Mouse (Mus musculus) lung, embryonic 14.5 days (tissue): ENCODE measurements around the gene Foxg1. TPM values are rescaled to one million over a fixed set of nuclear protein-coding genes. Genes with fewer than 3 reads are reported as not detected.

Source experiments
- ATAC-seq: fragments of 200-750 bp; cut with Nextera tagmentation; 2 replicates; pipeline ENCODE4 v1.8.0; 2017; ENCODE audit warnings: mild to moderate bottlenecking, moderate TSS enrichment, moderate library complexity; ENCODE audit not compliant: insufficient read depth
- DNase-seq: peaks from one replicate; pipeline ENCODE4 v3.0.0-alpha.2; 2015
- H3K27ac ChIP-seq: fragments of 300-500 bp; sonication (generic); 2 replicates; pipeline ENCODE4 v1.5.1; 2014; ENCODE audit warnings: low read depth, mild to moderate bottlenecking, moderate library complexity
- H3K27me3 ChIP-seq: fragments of 300-500 bp; sonication (generic); 2 replicates; pipeline ENCODE4 v1.6.1; 2014; ENCODE audit warnings: low read length, control low read depth; ENCODE audit not compliant: insufficient read depth
- H3K36me3 ChIP-seq: fragments of 300-500 bp; sonication (generic); 2 replicates; pipeline ENCODE4 v1.6.1; 2014; ENCODE audit warnings: control low read depth; ENCODE audit not compliant: insufficient read depth
- H3K4me1 ChIP-seq: fragments of 300-500 bp; sonication (generic); 2 replicates; pipeline ENCODE4 v1.6.1; 2014; ENCODE audit warnings: antibody characterized with exemption, control low read depth; ENCODE audit not compliant: insufficient read depth
- H3K4me2 ChIP-seq: fragments of 300-500 bp; sonication (generic); 2 replicates; pipeline ENCODE4 v1.6.1; 2014; ENCODE audit warnings: mild to moderate bottlenecking
- H3K4me3 ChIP-seq: fragments of 300-500 bp; sonication (generic); 2 replicates; pipeline ENCODE4 v1.5.1; 2014; ENCODE audit warnings: low read depth, low read length
- H3K9ac ChIP-seq: fragments of 300-500 bp; sonication (generic); 2 replicates; pipeline ENCODE4 v1.6.1; 2014
- H3K9me3 ChIP-seq: fragments of 300-500 bp; sonication (generic); 2 replicates; pipeline ENCODE4 v1.6.1; 2016; ENCODE audit warnings: low read depth, low read length, control low read depth
- CTCF ChIP-seq: IDR thresholded peaks from 2 replicates; pipeline ENCODE4 v1.5.1; 2016; ENCODE audit warnings: antibody characterized with exemption, low read depth
- WGBS: fragments of 180-500 bp; shearing (Covaris S2); extraction: QIAGEN DNeasy Blood & Tissue Kit; methylation state at CpG from one replicate; pipeline ENCODE4 v1.1.7; 2014; 5-methylcytosine and 5-hydroxymethylcytosine counted together
- polyA plus RNA-seq: library from polyadenylated mRNA; unstranded; fragments of >200 nt; fragmentation: Nextera tagmentation; extraction: Ambion mirVana; gene quantifications from 2 replicates; pipeline ENCODE4 v1.2.1, GENCODE M21; 2014

Gene Foxg1
- polyA plus RNA-seq, result 0.09 TPM in 1 of 2 replicates, not detected in the other

- Histone ChIP-seq H3K27ac (no peak within 1 kb of the TSS), H3K36me3 (no peaks in the 10 kb centered on the region), H3K27me3 (peaks cover 92% of the 10 kb centered on the region), H3K9ac (no peak within 1 kb of the TSS), H3K4me1 (peaks cover 4% of the 10 kb centered on the region; the same call in 1 of the 2 replicates), H3K4me3 (peak within 1 kb of the TSS; percentile 38), H3K4me2 (peak within 1 kb of the TSS; percentile 58), H3K9me3 (no peaks in the 10 kb centered on the region)
- WGBS, result under 1% methylated on average over 56 of the region's 61 CpGs
- peak; percentile 64 for ATAC-seq
- TF ChIP-seq CTCF, result no peak
- DNase-seq, result peak; percentile 18
Observed at GRCm38 (mm10) chr12:49382565-49383520, at the start of gene Foxg1. Gene Foxg1 (plus strand): TSS chr12:49382660.

- H3K4me3 ChIP-seq, result no peak overlapping the region
- no peaks in the 10 kb centered on the region for H3K4me1 ChIP-seq
- H3K27ac ChIP-seq, result no peak overlapping the region
- ATAC-seq (no peak), DNase-seq (no peak)
- H3K27me3 ChIP-seq, result no peaks in the 10 kb centered on the region
- 86% methylated on average over 10 of the region's 10 CpGs for WGBS
- H3K9ac ChIP-seq, result no peak overlapping the region
- no peak overlapping the region for H3K4me2 ChIP-seq
- TF ChIP-seq CTCF, result no peak
- no peaks in the 10 kb centered on the region for H3K9me3 ChIP-seq
- no peaks in the 10 kb centered on the region for H3K36me3 ChIP-seq
Observed at GRCm38 (mm10) chr12:49349697-49350096, 32.8 kb upstream of the Foxg1 start.

- peak; percentile 46 for DNase-seq
- H3K9ac ChIP-seq, result no peak overlapping the region
- no peaks in the 10 kb centered on the region for H3K4me1 ChIP-seq
- H3K27ac ChIP-seq, result no peak overlapping the region
- no peak overlapping the region for H3K4me3 ChIP-seq
- H3K4me2 ChIP-seq, result no peak overlapping the region
- 64% methylated on average over 1 of the region's 1 CpGs for WGBS
- no peaks in the 10 kb centered on the region for H3K9me3 ChIP-seq
- TF ChIP-seq CTCF, result peak; percentile 58
- peaks cover 31% of the 10 kb centered on the region for H3K27me3 ChIP-seq
- H3K36me3 ChIP-seq, result no peaks in the 10 kb centered on the region
- ATAC-seq, result no peak
Observed at GRCm38 (mm10) chr12:49368931-49369330, 13.5 kb upstream of the Foxg1 start.

GRCm38 (mm10) chr12:49372170-49372569, 10.3 kb upstream of the Foxg1 start:
- Histone ChIP-seq H3K9ac (no peak overlapping the region), H3K4me2 (no peak overlapping the region), H3K4me1 (no peaks in the 10 kb centered on the region), H3K36me3 (no peaks in the 10 kb centered on the region), H3K27ac (no peak overlapping the region), H3K4me3 (no peak overlapping the region), H3K9me3 (no peaks in the 10 kb centered on the region), H3K27me3 (peaks cover 64% of the 10 kb centered on the region)
- ATAC-seq, result no peak
- peak; percentile 47 for TF ChIP-seq CTCF
- peak; percentile 80 for DNase-seq

- Histone ChIP-seq H3K4me3 (no peak overlapping the region), H3K4me1 (no peaks in the 10 kb centered on the region), H3K27me3 (peaks cover 74% of the 10 kb centered on the region), H3K4me2 (no peak overlapping the region), H3K9ac (no peak overlapping the region), H3K36me3 (no peaks in the 10 kb centered on the region), H3K27ac (no peak overlapping the region), H3K9me3 (no peaks in the 10 kb centered on the region)
- 17% methylated on average over 5 of the region's 5 CpGs for whole genome bisulfite sequencing
- no peak for TF ChIP-seq CTCF
- no peak for ATAC-seq
- DNase-seq, result no peak
Observed at GRCm38 (mm10) chr12:49373176-49373575, 9.3 kb upstream of the Foxg1 start.

- Histone ChIP-seq H3K27ac (no peak overlapping the region), H3K4me3 (peak overlapping the region; percentile 20; the same call in 1 of the 2 replicates), H3K4me2 (peak overlapping the region; percentile 47), H3K9ac (no peak overlapping the region), H3K36me3 (no peaks in the 10 kb centered on the region), H3K4me1 (no peaks in the 10 kb centered on the region), H3K9me3 (no peaks in the 10 kb centered on the region), H3K27me3 (peaks cover 82% of the 10 kb centered on the region)
- 2% methylated on average over 24 of the region's 24 CpGs for WGBS
- DNase-seq (peak; percentile 19), ATAC-seq (no peak)
- TF ChIP-seq CTCF, result no peak
Observed at GRCm38 (mm10) chr12:49373821-49374605, 8.4 kb upstream of the Foxg1 start.

GRCm38 (mm10) chr12:49374606-49374995, 7.9 kb upstream of the Foxg1 start:
- Histone ChIP-seq H3K4me1 (no peaks in the 10 kb centered on the region), H3K4me2 (peak overlapping the region; percentile 47), H3K27ac (no peak overlapping the region), H3K4me3 (peak overlapping the region; percentile 20; the same call in 1 of the 2 replicates), H3K9ac (no peak overlapping the region), H3K36me3 (no peaks in the 10 kb centered on the region), H3K9me3 (no peaks in the 10 kb centered on the region), H3K27me3 (peaks cover 88% of the 10 kb centered on the region)
- DNase-seq, result peak; percentile 71
- no peak for ATAC-seq
- TF ChIP-seq CTCF, result peak; percentile 65
- under 1% methylated on average over 14 of the region's 14 CpGs for WGBS
